ENCODE assay signal across 18 mouse cellular contexts in the genomic region with DNA sequence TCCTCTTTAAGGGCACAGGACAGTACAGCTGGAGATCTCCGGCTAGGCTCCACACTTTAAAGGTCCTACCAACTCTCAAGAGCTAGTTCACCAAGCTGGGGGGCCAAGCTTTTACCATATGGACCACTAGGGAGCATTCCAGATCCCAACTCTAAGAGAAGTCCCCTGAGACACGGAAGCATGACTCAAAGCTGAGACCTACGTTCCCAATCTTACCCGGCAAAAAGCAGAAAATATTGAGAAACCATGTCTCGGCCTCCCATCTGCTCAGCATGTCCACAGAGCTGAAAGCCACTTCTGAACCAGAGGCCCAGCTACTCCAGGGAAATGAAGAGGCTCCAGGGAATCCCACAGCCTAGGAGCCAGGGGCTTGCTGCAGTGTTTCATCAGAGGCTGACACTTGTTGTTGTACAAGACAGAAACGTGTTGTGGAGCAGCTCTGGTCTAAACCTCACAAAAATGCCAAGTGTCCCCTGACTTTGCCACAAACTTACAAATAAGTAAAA.
A peak's percentile ranks its signal among the peaks of the same experiment; 100 is the strongest.
DNase-seq lines count a peak whose midpoint lies in the region; ATAC-seq lines count a peak whose summit lies in the region.
"Had no signal": no experiment of that assay in that cellular context is flagged by ENCODE, and none has a peak within 500 bp of the region (broad histone marks: within the 10 kb centered on the region; RNA-seq: fewer than 3 reads in every experiment).

No protein-coding gene starts in this region.

- H3K4me1 ChIP-seq in midbrain, embryonic 11.5 days (ENCODE audit: control insufficient read depth, insufficient read depth, low read length) = no peaks in the 10 kb centered on the region
- no peaks in the 10 kb centered on the region for H3K4me1 ChIP-seq in midbrain, embryonic 14.5 days (ENCODE audit: control insufficient read depth, insufficient read depth, low read length)
- no peaks in the 10 kb centered on the region for H3K4me1 ChIP-seq in forebrain, embryonic 13.5 days
- H3K4me1 ChIP-seq: heart, embryonic 13.5 days; hindbrain, embryonic 12.5 days had no signal

- no peak overlapping the region for H3K27ac ChIP-seq in midbrain, embryonic 11.5 days (ENCODE audit: low read depth, low read length)
- H3K27ac ChIP-seq in midbrain, embryonic 14.5 days (replicated peaks; ENCODE audit: low read depth, low read length) = no peak overlapping the region
- H3K27ac ChIP-seq in forebrain, embryonic 13.5 days = no peak overlapping the region
- H3K27ac ChIP-seq: embryonic facial prominence, embryonic 12.5 days; heart, embryonic 13.5 days; hindbrain, embryonic 12.5 days had no signal

- no peak for ATAC-seq in midbrain, embryonic 11.5 days (ENCODE audit: low FRiP score)
- no peak for ATAC-seq in midbrain, embryonic 14.5 days (ENCODE audit: low FRiP score, low TSS enrichment)
- no peak for ATAC-seq in forebrain, embryonic 13.5 days
- ATAC-seq: forebrain, embryonic 16.5 days; hindbrain, embryonic 16.5 days; intestine, postnatal 0 days had no signal

- H3K4me2 ChIP-seq in midbrain, embryonic 11.5 days = no peak overlapping the region
- no peak overlapping the region for H3K4me2 ChIP-seq in midbrain, embryonic 14.5 days (ENCODE audit: low read length)
- no peak overlapping the region for H3K4me2 ChIP-seq in forebrain, embryonic 13.5 days
- H3K4me2 ChIP-seq: embryonic facial prominence, embryonic 12.5 days; heart, embryonic 13.5 days; hindbrain, embryonic 12.5 days had no signal

- H3K4me3 ChIP-seq in midbrain, embryonic 11.5 days (ENCODE audit: low read depth, low read length) = no peak overlapping the region
- H3K4me3 ChIP-seq in midbrain, embryonic 14.5 days (replicated peaks; ENCODE audit: low read depth, low read length) = no peak overlapping the region
- no peak overlapping the region for H3K4me3 ChIP-seq in forebrain, embryonic 13.5 days
- H3K4me3 ChIP-seq: embryonic facial prominence, embryonic 12.5 days; heart, embryonic 13.5 days; hindbrain, embryonic 12.5 days had no signal

- peak; percentile 58 for DNase-seq in adrenal gland, postnatal 10 days
- DNase-seq in adrenal gland, postnatal 25 days = no peak
- DNase-seq in gastrocnemius, postnatal 25 days = peak; percentile 21
- DNase-seq in gastrocnemius, postnatal 4 days (ENCODE audit: low spot score in 2 of 2) = no peak
- peak; percentile 2 for DNase-seq in midbrain, embryonic 11.5 days (ENCODE audit: low spot score, missing footprints)
- DNase-seq in midbrain, embryonic 14.5 days = no peak
- DNase-seq: cerebellum, adult 11-12 months; cerebellum, adult 9-10 months; cerebellum, postnatal 25 days; heart, postnatal 4 days had no signal

- 90% methylated on average over 6 of the region's 6 CpGs for WGBS in midbrain, embryonic 11.5 days
- 95% methylated on average over 6 of the region's 6 CpGs for WGBS in midbrain, embryonic 14.5 days
- 91% methylated on average over 6 of the region's 6 CpGs for WGBS in forebrain, embryonic 13.5 days

- H3K9me3 ChIP-seq in midbrain, embryonic 11.5 days (ENCODE audit: control insufficient read depth, low read length) = no peaks in the 10 kb centered on the region
- no peaks in the 10 kb centered on the region for H3K9me3 ChIP-seq in midbrain, embryonic 14.5 days (ENCODE audit: control insufficient read depth, low read length)
- H3K9me3 ChIP-seq in forebrain, embryonic 13.5 days (replicated peaks) = no peaks in the 10 kb centered on the region
- H3K9me3 ChIP-seq: embryonic facial prominence, embryonic 12.5 days; G1E; heart, embryonic 13.5 days; hindbrain, embryonic 12.5 days had no signal

- no peaks in the 10 kb centered on the region for H3K27me3 ChIP-seq in midbrain, embryonic 11.5 days (ENCODE audit: control insufficient read depth, insufficient read depth, low read length)
- no peaks in the 10 kb centered on the region for H3K27me3 ChIP-seq in midbrain, embryonic 14.5 days (ENCODE audit: control insufficient read depth, insufficient read depth, low read length)
- H3K27me3 ChIP-seq in forebrain, embryonic 13.5 days = no peaks in the 10 kb centered on the region
- H3K27me3 ChIP-seq: embryonic facial prominence, embryonic 12.5 days; heart, embryonic 13.5 days; hindbrain, embryonic 12.5 days had no signal

- no peaks in the 10 kb centered on the region for H3K36me3 ChIP-seq in midbrain, embryonic 11.5 days (ENCODE audit: control insufficient read depth, insufficient read depth, low read length)
- no peaks in the 10 kb centered on the region for H3K36me3 ChIP-seq in midbrain, embryonic 14.5 days (ENCODE audit: control insufficient read depth, insufficient read depth, low read length)
- no peaks in the 10 kb centered on the region for H3K36me3 ChIP-seq in forebrain, embryonic 13.5 days (ENCODE audit: poor library complexity, severe bottlenecking)
- H3K36me3 ChIP-seq: embryonic facial prominence, embryonic 12.5 days; G1E; heart, embryonic 13.5 days; hindbrain, embryonic 12.5 days had no signal

- H3K9ac ChIP-seq in midbrain, embryonic 11.5 days (ENCODE audit: low read length) = no peak overlapping the region
- no peak overlapping the region for H3K9ac ChIP-seq in midbrain, embryonic 14.5 days (replicated peaks; ENCODE audit: low read length)
- H3K9ac ChIP-seq in forebrain, embryonic 13.5 days = no peak overlapping the region
- H3K9ac ChIP-seq: embryonic facial prominence, embryonic 12.5 days; heart, embryonic 13.5 days; hindbrain, embryonic 12.5 days had no signal

Comparison
In these comparisons a context has a peak if more than half of its experiments do, and no peak if none do; other contexts are left out.
1. DNase-seq: peak in adrenal gland, postnatal 10 days (single experiment), gastrocnemius, postnatal 25 days (single experiment) and midbrain, embryonic 11.5 days (single experiment); none in adrenal gland, postnatal 25 days (single experiment), gastrocnemius, postnatal 4 days (0 of 2) and midbrain, embryonic 14.5 days (single experiment).